Mouse (Mus musculus) cortical plate, adult 2 months (tissue): ENCODE measurements around the gene Ube2e2.

ENCODE experiments used
- CTCF ChIP-seq: fragments of 200-500 bp; IDR thresholded peaks from 2 replicates; pipeline ENCODE4 v1.5.1; 2011; ENCODE audit warnings: mild to moderate bottlenecking, control low read depth, low read length; ENCODE audit not compliant: insufficient read depth; ENCODE audit errors: extremely low read depth
- POLR2A ChIP-seq: fragments of 200-500 bp; IDR thresholded peaks from 2 replicates; pipeline ENCODE4 v1.6.1; 2011; ENCODE audit warnings: mild to moderate bottlenecking, low read length, control low read depth; ENCODE audit not compliant: insufficient read depth; ENCODE audit errors: extremely low read depth

GRCm38 (mm10) chr14:18530899-18531298 lies 363.2 kb downstream of the Ube2e2 start:
- TF ChIP-seq POLR2A (no peak), CTCF (no peak)
